Mouse (Mus musculus): ENCODE measurements around the gene Des. TPM values are rescaled to one million over a fixed set of nuclear protein-coding genes. Genes with fewer than 3 reads are reported as not detected.

Gene Des
- total and polyA plus RNA-seq, 3 experiments: 7.0 to 7.2 TPM; not detected in 1

- no peaks in the 10 kb centered on the region for H3K27me3 ChIP-seq (ENCODE audit: control insufficient read depth in 1 of 2, insufficient read depth in 2 of 2, low read length in 2 of 2)
Measured at GRCm38 (mm10) chr1:75413749-75414148, 53.6 kb downstream of the Des start.

More at GRCm38 (mm10) chr1:75413749-75414148, 53.6 kb downstream of the Des start:
- Histone ChIP-seq H3K4me3 (ENCODE audit: control insufficient read depth in 1 of 2, insufficient read depth in 1 of 2, low read depth in 2 of 2, low read length in 2 of 2) (no peak overlapping the region), H3K79me2 (ENCODE audit: control insufficient read depth, insufficient read depth, low read length, poor library complexity) (no peaks in the 10 kb centered on the region), H3K27ac (ENCODE audit: control insufficient read depth, low read depth, low read length) (no peak overlapping the region), H3K4me1 (ENCODE audit: control insufficient read depth in 1 of 2, insufficient read depth in 2 of 2, low read length in 2 of 2) (no peaks in the 10 kb centered on the region), H3K9ac (ENCODE audit: control insufficient read depth, low read depth, low read length, poor library complexity, severe bottlenecking) (no peak overlapping the region), H3K36me3 (ENCODE audit: control insufficient read depth in 1 of 2, insufficient read depth in 2 of 2, low read length in 2 of 2) (no peaks in the 10 kb centered on the region), H3K9me3 (replicated peaks; ENCODE audit: insufficient read depth, low read length) (no peaks in the 10 kb centered on the region)
- no peak for TF ChIP-seq CHD1 (IDR thresholded peaks at IDR 0.05; ENCODE audit: low read depth, low read length)
- no peak for TF ChIP-seq POLR2AphosphoS5 (IDR thresholded peaks at IDR 0.05; ENCODE audit: borderline replicate concordance, low read depth, low read length)
- TF ChIP-seq TAL1 (IDR thresholded peaks at IDR 0.05; ENCODE audit: low read length): no peak
- peak; percentile 22; the same call in 1 of the 2 replicates for TF ChIP-seq JUND (IDR thresholded peaks at IDR 0.05; ENCODE audit: low read depth, low read length)
- TF ChIP-seq MAZ (IDR thresholded peaks at IDR 0.05; ENCODE audit: low read depth, low read length): no peak
- TF ChIP-seq MAX (IDR thresholded peaks at IDR 0.05; ENCODE audit: low read length): no peak
- TF ChIP-seq KAT2A (conservative IDR thresholded peaks at IDR 0.05; ENCODE audit: low read depth, low read length): no peak
- no peak for TF ChIP-seq POLR2AphosphoS2 (IDR thresholded peaks at IDR 0.05; ENCODE audit: low read length)
- no peak for TF ChIP-seq NELFE (IDR thresholded peaks at IDR 0.05; ENCODE audit: low read depth, low read length)
- no peak for TF ChIP-seq ZKSCAN1 (IDR thresholded peaks at IDR 0.05; ENCODE audit: low read depth, low read length)
- TF ChIP-seq MYC (IDR thresholded peaks at IDR 0.05; ENCODE audit: low read depth, low read length): 0 out of 2 replicates have a peak, but pooled peaks have one; percentile 15
- TF ChIP-seq MEF2A (IDR thresholded peaks at IDR 0.05; ENCODE audit: extremely low read depth, insufficient replicate concordance, low read depth, low read length, poor library complexity, severe bottlenecking): no peak
- peak; percentile 49 for TF ChIP-seq RAD21 (IDR thresholded peaks at IDR 0.05; ENCODE audit: low read depth, low read length)
- TF ChIP-seq POLR2A (IDR thresholded peaks at IDR 0.05; ENCODE audit: control insufficient read depth in 1 of 2, insufficient read depth in 1 of 2, low read depth in 1 of 2, low read length in 2 of 2, poor library complexity in 1 of 2): no peak
- no peak for TF ChIP-seq BHLHE40 (IDR thresholded peaks at IDR 0.05; ENCODE audit: borderline replicate concordance, low read depth, low read length)
- no peak for TF ChIP-seq EP300 (IDR thresholded peaks at IDR 0.05; ENCODE audit: low read depth in 1 of 2, low read length in 2 of 2)
- TF ChIP-seq ELF1 (IDR thresholded peaks at IDR 0.05; ENCODE audit: low read depth, low read length): no peak
- TF ChIP-seq ZMIZ1 (IDR thresholded peaks at IDR 0.05; ENCODE audit: low read depth, low read length): no peak
- no peak for TF ChIP-seq MAFK (IDR thresholded peaks at IDR 0.05; ENCODE audit: borderline replicate concordance, low read depth, low read length)
- no peak for TF ChIP-seq GABPA (IDR thresholded peaks at IDR 0.05; ENCODE audit: low read depth, low read length)
- TF ChIP-seq RCOR1 (IDR thresholded peaks at IDR 0.05; ENCODE audit: low read depth, low read length): no peak
- TF ChIP-seq SIN3A (IDR thresholded peaks at IDR 0.05; ENCODE audit: low read length): no peak
- no peak for TF ChIP-seq GATA1 (IDR thresholded peaks at IDR 0.05; ENCODE audit: low read depth, low read length)
- no peak for TF ChIP-seq ZC3H11A (IDR thresholded peaks at IDR 0.05; ENCODE audit: low read depth, low read length)
- no peak for TF ChIP-seq MYB (IDR thresholded peaks at IDR 0.05; ENCODE audit: low read depth, low read length)
- no peak for TF ChIP-seq UBTF (IDR thresholded peaks at IDR 0.05; ENCODE audit: borderline replicate concordance, insufficient read depth, low read depth, low read length)
- TF ChIP-seq SMC3 (IDR thresholded peaks at IDR 0.05; ENCODE audit: low read depth, low read length): peak; percentile 66
- TF ChIP-seq E2F4 (IDR thresholded peaks at IDR 0.05; ENCODE audit: borderline replicate concordance, low read depth, low read length): no peak
- no peak for TF ChIP-seq USF2 (IDR thresholded peaks at IDR 0.05; ENCODE audit: borderline replicate concordance in 1 of 2, insufficient read depth in 1 of 2, low read depth in 1 of 2, low read length in 2 of 2)
- TF ChIP-seq ZNF384 (IDR thresholded peaks at IDR 0.05; ENCODE audit: low read depth, low read length): no peak
- no peak for TF ChIP-seq MXI1 (IDR thresholded peaks at IDR 0.05; ENCODE audit: low read depth, low read length)
- no peak for TF ChIP-seq HCFC1 (IDR thresholded peaks at IDR 0.05; ENCODE audit: low read depth, low read length)
- TF ChIP-seq ETS1 (IDR thresholded peaks at IDR 0.05; ENCODE audit: low read depth, low read length): no peak
- TF ChIP-seq NRF1 (IDR thresholded peaks at IDR 0.05; ENCODE audit: insufficient read depth, low read depth, low read length, poor library complexity, severe bottlenecking): no peak
- TF ChIP-seq TBP (IDR thresholded peaks at IDR 0.05; ENCODE audit: low read depth, low read length): no peak
- peak; percentile 76 to 92 (median 82) for TF ChIP-seq CTCF (IDR thresholded peaks at IDR 0.05 in 2 of 3, conservative IDR thresholded peaks at IDR 0.05 in 1 of 3; ENCODE audit: control insufficient read depth in 1 of 3, insufficient read depth in 1 of 3, low read depth in 2 of 3, low read length in 3 of 3, poor library complexity in 1 of 3, severe bottlenecking in 1 of 3)
- no peak for TF ChIP-seq TCF12 (IDR thresholded peaks at IDR 0.05; ENCODE audit: low read depth, low read length)
- TF ChIP-seq USF1 (IDR thresholded peaks at IDR 0.05; ENCODE audit: low read depth, low read length): no peak
- TF ChIP-seq CHD2 (IDR thresholded peaks at IDR 0.05; ENCODE audit: low read length): no peak
- peak; percentile 70 for DNase-seq (ENCODE audit: low read depth, low spot score)
